In the genomic region with DNA sequence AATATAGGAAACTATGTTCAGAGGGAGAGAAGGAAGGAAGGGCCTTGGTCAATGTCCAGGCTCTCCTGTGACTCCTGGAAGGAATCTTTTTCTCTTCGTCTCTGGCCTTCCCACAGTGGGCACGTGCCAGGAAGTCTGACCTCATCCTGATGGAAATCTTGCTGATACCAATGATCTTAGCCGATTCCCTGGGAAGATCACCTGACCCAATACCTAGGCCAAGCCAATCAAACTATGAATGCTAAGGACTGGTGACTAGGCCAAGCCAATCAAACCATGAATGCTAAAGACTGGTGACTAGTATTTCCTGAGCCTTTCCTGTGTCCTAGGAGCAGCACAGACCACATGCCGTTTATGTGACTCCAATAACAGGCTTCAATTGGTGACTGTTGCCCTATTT, we compare ENCODE assay signal across 23 mouse cellular contexts. TPM values are rescaled to one million over a fixed set of nuclear protein-coding genes. Genes with fewer than 3 reads are reported as not detected.
DNase-seq lines count a peak whose midpoint lies in the region; ATAC-seq and TF ChIP-seq lines count a peak whose summit lies in the region.
"Had no signal": no experiment of that assay in that cellular context is flagged by ENCODE, and none has a peak within 500 bp of the region (broad histone marks: within the 10 kb centered on the region; RNA-seq: fewer than 3 reads in every experiment).

No protein-coding gene starts in this region.

- no peaks in the 10 kb centered on the region for H3K27me3 ChIP-seq in E14TG2a.4 (ENCODE audit: insufficient read depth, low read length)
- no peaks in the 10 kb centered on the region for H3K27me3 ChIP-seq in hindbrain, embryonic 10.5 days (ENCODE audit: insufficient read depth, poor library complexity, severe bottlenecking)
- no peaks in the 10 kb centered on the region for H3K27me3 ChIP-seq in midbrain, embryonic 15.5 days (replicated peaks)
- H3K27me3 ChIP-seq: embryonic facial prominence, embryonic 13.5 days; forebrain, embryonic 12.5 days; heart, embryonic 12.5 days; hindbrain, embryonic 15.5 days had no signal

- H3K27ac ChIP-seq in hindbrain, embryonic 10.5 days = no peak overlapping the region
- no peak overlapping the region for H3K27ac ChIP-seq in midbrain, embryonic 15.5 days
- H3K27ac ChIP-seq: embryonic facial prominence, embryonic 13.5 days; forebrain, embryonic 12.5 days; hindbrain, embryonic 15.5 days had no signal

- H3K4me2 ChIP-seq in midbrain, embryonic 15.5 days = no peak overlapping the region
- H3K4me2 ChIP-seq: embryonic facial prominence, embryonic 13.5 days; forebrain, embryonic 12.5 days; heart, embryonic 12.5 days; hindbrain, embryonic 15.5 days had no signal

- H3K4me1 ChIP-seq in E14TG2a.4 (replicated peaks; ENCODE audit: low read depth, low read length) = peaks cover 39% of the 10 kb centered on the region
- peaks cover 9% of the 10 kb centered on the region; the same call in 1 of the 2 replicates for H3K4me1 ChIP-seq in hindbrain, embryonic 10.5 days (replicated peaks)
- H3K4me1 ChIP-seq in midbrain, embryonic 15.5 days = no peaks in the 10 kb centered on the region
- H3K4me1 ChIP-seq: forebrain, embryonic 12.5 days; hindbrain, embryonic 15.5 days had no signal

- ATAC-seq in midbrain, embryonic 15.5 days (replicated peaks) = no peak
- ATAC-seq: activated CD4-positive, CD25-positive, alpha-beta regulatory T cell, adult 4 months; CD4-positive, CD25-positive, alpha-beta regulatory T cell, adult 4 months; forebrain, embryonic 16.5 days had no signal

- no peaks in the 10 kb centered on the region for H3K36me3 ChIP-seq in E14TG2a.4 (ENCODE audit: insufficient read depth, low read length)
- H3K36me3 ChIP-seq in hindbrain, embryonic 10.5 days = no peaks in the 10 kb centered on the region
- no peaks in the 10 kb centered on the region for H3K36me3 ChIP-seq in midbrain, embryonic 15.5 days (replicated peaks)
- H3K36me3 ChIP-seq: embryonic facial prominence, embryonic 13.5 days; forebrain, embryonic 12.5 days; heart, embryonic 12.5 days; hindbrain, embryonic 15.5 days had no signal

- no peaks in the 10 kb centered on the region for H3K9me3 ChIP-seq in E14TG2a.4 (ENCODE audit: low read length)
- no peaks in the 10 kb centered on the region for H3K9me3 ChIP-seq in hindbrain, embryonic 10.5 days
- H3K9me3 ChIP-seq in midbrain, embryonic 15.5 days = no peaks in the 10 kb centered on the region
- H3K9me3 ChIP-seq: embryonic facial prominence, embryonic 13.5 days; forebrain, embryonic 12.5 days; heart, embryonic 12.5 days; hindbrain, embryonic 15.5 days had no signal

- 79% methylated on average over 4 of the region's 4 CpGs for WGBS in hindbrain, embryonic 10.5 days
- WGBS in midbrain, embryonic 15.5 days = 78% methylated on average over 4 of the region's 4 CpGs

- no peak for TF ChIP-seq CTCF in E14TG2a.4 (conservative IDR thresholded peaks at IDR 0.05; ENCODE audit: low read length)

- no peak overlapping the region for H3K9ac ChIP-seq in midbrain, embryonic 15.5 days
- H3K9ac ChIP-seq: embryonic facial prominence, embryonic 13.5 days; forebrain, embryonic 12.5 days; hindbrain, embryonic 15.5 days had no signal

- peak overlapping the region; percentile 32; the same call in 1 of the 2 replicates for H3K4me3 ChIP-seq in E14TG2a.4 (replicated peaks; ENCODE audit: low read length)
- H3K4me3 ChIP-seq in hindbrain, embryonic 10.5 days = no peak overlapping the region
- H3K4me3 ChIP-seq in midbrain, embryonic 15.5 days = no peak overlapping the region
- H3K4me3 ChIP-seq: embryonic facial prominence, embryonic 13.5 days; forebrain, embryonic 12.5 days; heart, embryonic 12.5 days; hindbrain, embryonic 15.5 days had no signal

- peak; percentile 35 to 41 for DNase-seq in kidney, adult 8-10 months
- no peak for DNase-seq in kidney, postnatal 10 days
- DNase-seq in 416B (ENCODE audit: low read depth) (peak; percentile 74), R1 (ENCODE audit: low read depth, low spot score) (peak; percentile 34)
- DNase-seq in hindbrain, embryonic 10.5 days (ENCODE audit: low spot score) = no peak
- DNase-seq: adrenal gland, postnatal 14 days; B cell, adult 2 months; cerebellum, adult 18-20 months; cerebellum, adult 9-11 months; cerebellum, postnatal 36 days; gastrocnemius, postnatal 14 days had no signal

RNA-seq across cellular contexts. Expression of a gene that starts 9.4 kb away (rescaled TPM):
- polyA plus RNA-seq in hindbrain, embryonic 10.5 days (2016; fragmentation: Nextera tagmentation; extraction: Ambion mirVana) = not detected in 2 replicates
- polyA plus RNA-seq in midbrain, embryonic 15.5 days (2015; fragmentation: Nextera tagmentation; extraction: Ambion mirVana) = 0.40 and 0.68 TPM in 2 replicates

RNA-seq across cellular contexts. Expression of a gene that starts 16.9 kb away (rescaled TPM):
- 0.70 and 1.2 TPM in 2 replicates for polyA plus RNA-seq in hindbrain, embryonic 10.5 days (2016; fragmentation: Nextera tagmentation; extraction: Ambion mirVana)
- 4.8 and 6.8 TPM in 2 replicates for polyA plus RNA-seq in midbrain, embryonic 15.5 days (2015; fragmentation: Nextera tagmentation; extraction: Ambion mirVana)

RNA-seq across cellular contexts. Expression of a gene that starts 28.3 kb away (rescaled TPM):
- polyA plus RNA-seq in hindbrain, embryonic 10.5 days (2016; fragmentation: Nextera tagmentation; extraction: Ambion mirVana) = 49.0 and 49.9 TPM in 2 replicates
- 116 and 122 TPM in 2 replicates for polyA plus RNA-seq in midbrain, embryonic 15.5 days (2015; fragmentation: Nextera tagmentation; extraction: Ambion mirVana)

RNA-seq across cellular contexts. Expression of a gene that starts 55.2 kb away (rescaled TPM):
- polyA plus RNA-seq in hindbrain, embryonic 10.5 days (2016; fragmentation: Nextera tagmentation; extraction: Ambion mirVana) = 0.26 and 0.33 TPM in 2 replicates
- 3.0 and 3.6 TPM in 2 replicates for polyA plus RNA-seq in midbrain, embryonic 15.5 days (2015; fragmentation: Nextera tagmentation; extraction: Ambion mirVana)
- polyA plus RNA-seq: activated CD4-positive, CD25-positive, alpha-beta regulatory T cell, adult 4 months; CD4-positive, CD25-positive, alpha-beta regulatory T cell, adult 4 months; heart, embryonic 12.5 days; heart, embryonic 16.5 days had no signal

RNA-seq across cellular contexts. Expression of a gene that starts 57.2 kb away (rescaled TPM):
- polyA plus RNA-seq in hindbrain, embryonic 10.5 days (2016; fragmentation: Nextera tagmentation; extraction: Ambion mirVana) = 0.05 TPM in 1 of 2 replicates, not detected in the other
- 0.05 and 0.10 TPM in 2 replicates for polyA plus RNA-seq in midbrain, embryonic 15.5 days (2015; fragmentation: Nextera tagmentation; extraction: Ambion mirVana)
- polyA plus RNA-seq: embryonic facial prominence, embryonic 13.5 days; forebrain, embryonic 12.5 days; frontal cortex, adult 2 months; hindbrain, embryonic 11.5 days had no signal

Comparison
In these comparisons a context has a peak if more than half of its experiments do, and no peak if none do; other contexts are left out.
1. DNase-seq: peak in kidney, adult 8-10 months (2 of 2), 416B (single experiment) and R1 (single experiment); none in kidney, postnatal 10 days (single experiment) and hindbrain, embryonic 10.5 days (single experiment).